Mouse (Mus musculus) cerebellum, adult 2 months (tissue): ENCODE data around the gene Adamts15. TPM values are rescaled to one million over a fixed set of nuclear protein-coding genes. Genes with fewer than 3 reads are reported as not detected.

Experiments used
- DNase-seq, 2 experiments: peaks; one replicate each; pipeline ENCODE4 v3.0.0; 2021
- H3K27ac ChIP-seq: fragments of 200-500 bp; 2 replicates; pipeline ENCODE4 v1.5.1; 2012; ENCODE audit warnings: low read length, control low read depth, inconsistent platforms; ENCODE audit not compliant: insufficient read depth
- H3K27me3 ChIP-seq: fragments of 200-500 bp; 2 replicates; pipeline ENCODE4 v1.6.1; 2012; ENCODE audit warnings: inconsistent platforms, mild to moderate bottlenecking, low read length, moderate library complexity; ENCODE audit not compliant: control insufficient read depth, insufficient read depth
- H3K4me1 ChIP-seq: fragments of 200-500 bp; 2 replicates; pipeline ENCODE4 v1.6.1; 2011; ENCODE audit warnings: low read length; ENCODE audit not compliant: control insufficient read depth, insufficient read depth
- H3K4me3 ChIP-seq: fragments of 200-500 bp; replicated peaks from 2 replicates; pipeline ENCODE3; 2011; ENCODE audit warnings: mild to moderate bottlenecking, low read depth, low read length, control low read depth; ENCODE audit not compliant: insufficient read depth
- CTCF ChIP-seq: fragments of 200-500 bp; IDR thresholded peaks from 2 replicates; pipeline ENCODE4 v1.5.1; 2011; ENCODE audit warnings: low read depth, mild to moderate bottlenecking, control low read depth, low read length, moderate library complexity, borderline replicate concordance; ENCODE audit not compliant: insufficient read depth
- POLR2A ChIP-seq: fragments of 200-500 bp; IDR thresholded peaks from 2 replicates; pipeline ENCODE4 v1.6.1; 2011; ENCODE audit warnings: low read length, control low read depth, borderline replicate concordance; ENCODE audit not compliant: insufficient read depth
- WGBS: fragments of 180-500 bp; shearing (Covaris S2); methylation state at CpG from one replicate; pipeline ENCODE4 v1.1.7; 2018; 5-methylcytosine and 5-hydroxymethylcytosine counted together
- polyA plus RNA-seq: library from polyadenylated mRNA; depleted of rRNA; stranded (reverse); fragments of >200 nt; gene quantifications from 2 replicates; pipeline ENCODE4 v1.2.3, GENCODE M21; 2012

Adamts15 gene
- polyA plus RNA-seq, 1 experiment, result 5.6 TPM

DNA sequence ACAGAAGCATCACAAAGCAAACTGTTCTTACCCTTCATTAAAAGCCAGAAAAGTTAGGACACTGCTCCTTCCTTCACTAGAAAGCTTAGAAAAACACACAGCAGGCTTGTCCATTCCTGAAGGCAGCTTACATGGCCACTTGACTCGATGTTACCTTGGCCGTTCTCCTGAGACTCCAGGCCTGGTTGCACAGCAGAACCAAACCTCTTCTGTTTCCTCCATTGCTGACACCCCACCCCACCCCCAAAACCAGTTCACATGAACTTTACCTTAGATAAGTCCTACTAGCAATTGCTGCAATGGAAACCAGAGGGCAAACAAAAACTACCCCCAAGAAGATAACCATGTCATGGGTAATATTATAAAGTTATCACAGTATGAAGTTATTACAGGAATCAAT lies 25.1 kb downstream of the Adamts15 start:
- Histone ChIP-seq H3K4me3 (no peak overlapping the region), H3K4me1 (0 out of 2 replicates have a peak, but pooled peaks cover 4% of the 10 kb centered on the region), H3K27me3 (no peaks in the 10 kb centered on the region), H3K27ac (no peak overlapping the region)
- WGBS, result 46% methylated on average over 2 of the region's 2 CpGs
- TF ChIP-seq POLR2A, result no peak
- TF ChIP-seq CTCF, result no peak
- no peak for DNase-seq

DNA sequence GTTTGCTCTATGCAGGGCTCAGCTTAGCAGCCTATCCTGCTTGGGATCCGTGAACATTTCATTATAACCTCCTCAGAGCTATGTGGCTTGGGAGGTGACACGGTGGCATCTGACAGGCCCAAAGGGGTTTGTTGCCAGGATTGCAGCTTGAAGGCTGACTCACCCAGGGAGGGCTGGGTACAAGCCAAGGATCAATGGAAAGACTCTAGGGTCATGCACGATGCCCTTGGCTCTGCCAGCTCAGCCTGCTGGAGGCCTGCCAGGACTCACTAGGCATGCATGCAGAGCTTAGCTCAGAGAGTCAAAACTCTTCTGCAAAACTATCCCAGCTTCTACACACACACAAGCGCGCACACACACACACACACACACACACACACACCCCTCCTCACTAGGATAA lies 25.5 kb downstream of the Adamts15 start:
- 14% methylated on average over 5 of the region's 5 CpGs for WGBS
- TF ChIP-seq CTCF (no peak), POLR2A (no peak)
- Histone ChIP-seq H3K27me3 (no peaks in the 10 kb centered on the region), H3K4me1 (0 out of 2 replicates have a peak, but pooled peaks cover 4% of the 10 kb centered on the region), H3K4me3 (no peak overlapping the region), H3K27ac (no peak overlapping the region)
- DNase-seq, result peak; percentile 73 to 87

- Histone ChIP-seq H3K4me3 (no peak overlapping the region), H3K27ac (no peak overlapping the region), H3K4me1 (0 out of 2 replicates have a peak, but pooled peaks cover 4% of the 10 kb centered on the region), H3K27me3 (no peaks in the 10 kb centered on the region)
- 32% methylated on average over 3 of the region's 3 CpGs for WGBS
- TF ChIP-seq CTCF (no peak), POLR2A (no peak)
- DNase-seq, result peak in 1 of 2 experiments; percentile 16
These were observed 26.6 kb downstream of the Adamts15 start for GRCm38 (mm10) chr9:30895618-30896017.

- TF ChIP-seq POLR2A (no peak), CTCF (no peak)
- 84% methylated on average over 3 of the region's 3 CpGs for WGBS
- H3K27ac ChIP-seq, result no peak overlapping the region
- no peak overlapping the region for H3K4me3 ChIP-seq
- no peaks in the 10 kb centered on the region for H3K4me1 ChIP-seq
- no peaks in the 10 kb centered on the region for H3K27me3 ChIP-seq
- no peak for DNase-seq
These were observed 36.0 kb downstream of the Adamts15 start for GRCm38 (mm10) chr9:30886276-30886675.

DNA sequence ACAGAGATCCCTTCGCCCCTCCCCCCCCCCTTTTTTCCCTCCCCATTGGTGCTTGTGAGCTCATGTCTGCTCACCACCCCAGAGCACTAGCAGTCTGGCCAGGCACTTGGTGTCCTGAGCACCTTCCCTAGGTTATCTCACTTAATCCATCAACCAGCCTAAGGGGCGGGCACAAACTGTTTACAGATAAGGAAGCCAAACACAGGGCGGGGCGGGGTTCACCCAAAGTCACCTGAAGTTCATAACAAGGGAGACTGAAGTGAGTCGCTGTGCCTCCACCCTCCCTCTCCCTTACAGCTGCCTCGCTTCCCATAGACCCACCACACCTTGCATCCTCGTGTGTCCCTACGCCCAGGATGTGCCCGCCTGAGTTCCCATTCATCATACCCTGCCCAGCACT lies 41.7 kb downstream of the Adamts15 start:
- Histone ChIP-seq H3K4me1 (no peaks in the 10 kb centered on the region), H3K27me3 (no peaks in the 10 kb centered on the region), H3K27ac (no peak overlapping the region), H3K4me3 (no peak overlapping the region)
- DNase-seq, result no peak
- no peak for TF ChIP-seq POLR2A
- no peak for TF ChIP-seq CTCF
- WGBS, result 93% methylated on average over 9 of the region's 9 CpGs

GRCm38 (mm10) chr9:30879947-30880273 lies 42.3 kb downstream of the Adamts15 start:
- H3K27ac ChIP-seq, result no peak overlapping the region
- H3K4me3 ChIP-seq, result no peak overlapping the region
- H3K4me1 ChIP-seq, result no peaks in the 10 kb centered on the region
- no peak for TF ChIP-seq POLR2A
- TF ChIP-seq CTCF, result no peak
- DNase-seq, result no peak
- WGBS, result 80% methylated on average over 2 of the region's 2 CpGs
- H3K27me3 ChIP-seq, result no peaks in the 10 kb centered on the region

DNA sequence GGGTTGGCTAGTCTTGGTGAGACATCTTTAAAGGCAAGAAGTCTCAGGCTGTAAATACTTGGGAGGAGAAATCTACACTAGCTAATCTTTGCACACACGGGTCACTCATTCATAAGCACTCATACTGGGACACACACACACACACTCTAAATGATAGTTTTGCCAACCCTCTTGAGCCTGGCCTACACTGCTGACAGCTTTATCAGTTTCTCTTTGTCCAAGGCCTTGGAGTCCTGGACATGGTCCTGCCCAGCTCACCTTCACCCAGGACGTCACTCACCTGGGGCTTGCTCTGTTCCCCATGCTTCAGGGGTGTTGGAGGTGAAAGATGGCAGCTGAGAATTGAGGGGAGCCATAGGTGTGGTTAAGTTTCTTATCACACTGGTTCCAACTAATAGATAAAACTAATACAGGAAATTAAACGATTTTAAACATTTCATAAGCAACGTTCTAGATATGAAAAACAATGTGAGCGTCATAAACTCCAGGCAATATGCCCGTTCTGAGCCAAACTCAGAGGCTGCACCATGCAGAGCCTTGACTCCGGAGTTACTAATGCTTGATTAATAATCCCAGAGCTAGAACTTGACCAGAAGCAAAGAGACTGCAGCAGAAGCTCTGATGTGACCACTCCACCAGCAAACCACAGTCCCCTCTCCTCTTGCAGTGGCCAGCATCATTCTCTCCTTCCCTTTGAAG lies 42.9 kb downstream of the Adamts15 start:
- 76% methylated on average over 7 of the region's 7 CpGs for WGBS
- no peaks in the 10 kb centered on the region for H3K4me1 ChIP-seq
- no peak overlapping the region for H3K27ac ChIP-seq
- no peak overlapping the region for H3K4me3 ChIP-seq
- no peaks in the 10 kb centered on the region for H3K27me3 ChIP-seq
- no peak for DNase-seq
- TF ChIP-seq CTCF (no peak), POLR2A (no peak)

- TF ChIP-seq CTCF (no peak), POLR2A (no peak)
- WGBS, result 96% methylated on average over 3 of the region's 3 CpGs
- no peak for DNase-seq
- Histone ChIP-seq H3K4me3 (no peak overlapping the region), H3K4me1 (no peaks in the 10 kb centered on the region), H3K27ac (no peak overlapping the region), H3K27me3 (no peaks in the 10 kb centered on the region)
These were observed 45.7 kb downstream of the Adamts15 start for GRCm38 (mm10) chr9:30876552-30876951.

- Histone ChIP-seq H3K27ac (no peak overlapping the region), H3K4me3 (no peak overlapping the region), H3K4me1 (no peaks in the 10 kb centered on the region), H3K27me3 (no peaks in the 10 kb centered on the region)
- no peak for TF ChIP-seq POLR2A
- no peak for TF ChIP-seq CTCF
- WGBS, result 87% methylated on average over 2 of the region's 2 CpGs
- DNase-seq, result no peak
These were observed 66.4 kb downstream of the Adamts15 start for GRCm38 (mm10) chr9:30855837-30856236.
